Mouse (Mus musculus) thymus, postnatal 0 days (tissue): ENCODE measurements around the gene Slco1a5. TPM values are rescaled to one million over a fixed set of nuclear protein-coding genes. Genes with fewer than 3 reads are reported as not detected.
"Not testable (repeated sequence)": the region's sequence is repeated elsewhere in the genome, so short reads cannot be mapped to it uniquely, and the experiment has no call there.

Experiments
- DNase-seq: peaks from one replicate; pipeline ENCODE4 v3.0.0-alpha.2; 2015; ENCODE audit warnings: low spot score
- polyA plus RNA-seq: library from polyadenylated mRNA; unstranded; fragments of >200 nt; fragmentation: Nextera tagmentation; extraction: Ambion mirVana; gene quantifications from 2 replicates; pipeline ENCODE4 v1.2.1, GENCODE M21; 2015

The Slco1a5 gene
- 0.54 and 0.65 TPM in 2 replicates for polyA plus RNA-seq

GRCm38 (mm10) chr6:142322881-142323280 lies at the start of gene Slco1a5:
Gene Slco1a5 (minus strand): TSS chr6:142322981.
- no peak for DNase-seq

DNA sequence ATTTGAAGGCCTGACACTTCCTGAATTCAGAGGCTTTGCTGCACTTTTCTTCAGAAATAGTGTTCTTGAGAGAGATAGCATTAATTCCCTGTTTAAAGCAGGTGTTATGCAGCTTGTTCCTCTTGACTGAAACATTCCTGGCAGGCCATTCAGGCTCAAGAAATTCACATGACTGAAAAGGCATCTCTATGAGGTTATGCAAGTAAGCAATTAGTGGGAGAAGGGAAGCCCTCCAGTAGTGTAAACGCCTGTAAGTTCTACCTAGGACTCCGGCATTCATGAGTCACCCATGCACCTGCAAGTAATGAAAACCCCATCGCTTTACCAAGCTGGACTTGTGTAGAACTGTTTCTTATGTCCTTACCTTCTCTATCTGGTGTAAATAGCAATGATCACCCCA lies 46.8 kb upstream of the Slco1a5 start:
- DNase-seq: no peak

- no peak for DNase-seq
Observed at GRCm38 (mm10) chr6:142367565-142367964, 44.8 kb upstream of the Slco1a5 start.

DNA sequence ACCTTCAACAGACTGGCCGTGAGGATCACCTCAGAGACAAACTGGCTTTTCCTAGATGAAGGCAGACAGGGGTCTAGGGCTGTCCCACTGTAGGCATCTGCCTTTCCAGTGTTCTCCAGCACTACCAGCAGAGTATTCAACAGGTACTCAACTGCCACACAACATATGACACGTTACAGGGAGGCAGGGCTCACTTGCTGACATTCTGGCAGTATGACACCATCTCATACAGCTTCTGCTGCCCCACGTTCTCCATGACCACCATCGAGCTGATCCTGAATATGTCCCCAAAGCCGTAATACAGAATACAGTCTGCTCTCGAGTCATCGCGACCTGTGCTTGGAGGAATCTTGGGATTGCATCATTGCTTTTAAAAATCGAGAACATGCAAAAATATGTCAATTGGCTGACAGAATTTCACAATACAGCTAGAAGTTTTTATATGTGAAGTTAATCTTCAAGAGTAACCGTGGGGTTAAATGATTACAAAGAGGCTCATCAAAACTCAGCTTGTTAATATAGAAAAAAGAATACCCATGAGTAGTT lies 43.8 kb upstream of the Slco1a5 start:
- no peak for DNase-seq

GRCm38 (mm10) chr6:142365742-142366472 lies 43.1 kb upstream of the Slco1a5 start:
- no peak for DNase-seq

- peak; percentile 12 for DNase-seq
Observed at GRCm38 (mm10) chr6:142363019-142363576, 40.3 kb upstream of the Slco1a5 start.

GRCm38 (mm10) chr6:142362036-142362435 lies 39.3 kb upstream of the Slco1a5 start:
- no peak for DNase-seq

DNA sequence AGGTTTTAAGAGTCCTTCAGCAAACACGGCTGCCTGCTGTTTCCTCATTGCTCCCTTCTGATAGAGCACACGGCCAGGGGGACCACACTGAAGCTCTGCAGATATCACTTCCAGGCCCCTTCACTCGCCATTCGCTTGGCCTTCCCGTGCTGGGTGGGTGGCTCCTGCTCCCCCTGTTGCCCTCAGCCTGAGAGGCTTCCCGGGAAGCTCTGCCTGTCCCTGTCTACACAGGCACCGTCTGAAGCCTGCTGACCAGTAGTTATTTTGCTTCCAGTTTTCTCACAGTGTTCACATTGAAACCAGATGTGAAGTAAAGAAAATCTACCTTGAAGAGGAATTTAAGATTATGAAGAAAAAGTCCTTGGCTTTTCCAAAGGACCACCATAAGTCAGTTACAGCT lies 34.3 kb upstream of the Slco1a5 start:
- DNase-seq: no peak

DNA sequence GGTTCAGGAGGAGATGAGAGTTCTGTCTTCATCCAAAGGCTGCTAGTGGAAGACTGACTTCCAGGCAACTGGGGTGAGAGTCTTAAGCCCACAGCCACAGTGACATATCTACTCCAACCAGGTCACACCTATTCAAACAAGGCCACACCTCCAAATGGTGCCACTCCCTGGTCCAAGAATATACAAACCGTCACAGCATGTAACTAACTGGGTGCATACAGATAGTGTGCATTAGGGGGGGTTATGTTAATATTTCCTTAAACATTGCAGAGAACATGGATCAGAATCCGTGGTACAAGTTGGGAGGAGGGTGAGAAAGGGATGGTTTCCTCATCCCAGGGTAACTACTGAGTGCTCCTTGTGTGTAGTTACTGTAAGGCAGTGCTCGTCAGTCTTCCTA lies 29.3 kb upstream of the Slco1a5 start:
- DNase-seq: not testable (repeated sequence)

DNA sequence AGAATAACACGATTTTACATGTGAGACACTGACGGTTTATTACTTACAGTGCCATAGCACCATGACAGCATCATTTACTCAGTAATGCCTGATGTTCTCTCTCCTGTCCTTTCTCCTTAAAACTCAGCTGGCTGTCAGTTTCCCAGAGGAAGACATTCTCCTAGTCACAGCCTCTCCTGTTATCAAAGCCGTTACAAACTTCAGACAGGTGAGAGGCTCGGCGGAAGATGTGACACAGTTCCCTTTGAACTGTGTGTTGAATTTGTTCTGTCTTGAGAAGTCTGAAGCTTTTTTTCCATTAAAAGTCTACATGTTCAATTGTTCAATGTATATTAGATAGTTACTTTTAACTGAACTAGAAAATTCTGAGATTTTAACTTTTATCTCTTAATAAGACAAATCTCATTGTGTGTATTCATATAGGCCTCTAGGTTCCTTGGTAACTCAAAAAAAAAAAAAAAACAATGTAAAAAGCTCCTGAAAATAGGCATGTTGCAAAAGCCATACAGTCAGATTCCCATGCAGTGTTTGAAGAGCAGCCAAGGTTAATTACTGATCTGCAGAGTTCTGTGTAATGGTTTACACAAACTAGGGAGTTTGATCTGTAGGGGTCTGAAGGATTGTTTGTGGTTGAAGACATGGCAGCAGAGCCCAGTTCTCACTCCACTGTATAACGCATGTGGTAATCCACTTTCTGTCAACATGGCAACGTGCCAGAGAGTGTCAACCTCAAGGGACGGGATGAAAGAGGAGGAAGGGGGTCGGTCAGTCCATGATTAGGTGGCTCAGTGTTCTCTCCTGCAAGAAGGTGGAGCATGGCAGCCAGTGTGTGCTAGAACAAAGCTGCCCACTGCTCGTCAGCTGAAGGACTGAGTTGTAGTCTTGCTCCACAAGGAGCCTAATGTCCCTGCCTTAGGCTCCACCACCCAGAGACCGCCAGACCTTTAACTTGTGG lies 24.9 kb upstream of the Slco1a5 start:
- DNase-seq: no peak

GRCm38 (mm10) chr6:142346181-142347110 lies 23.7 kb upstream of the Slco1a5 start:
- DNase-seq: peak; percentile 20

GRCm38 (mm10) chr6:142345440-142346038 lies 22.8 kb upstream of the Slco1a5 start, which contains the start of gene Pyroxd1:
Gene Pyroxd1 (plus strand): TSS chr6:142345654.
- DNase-seq: peak; percentile 93

DNA sequence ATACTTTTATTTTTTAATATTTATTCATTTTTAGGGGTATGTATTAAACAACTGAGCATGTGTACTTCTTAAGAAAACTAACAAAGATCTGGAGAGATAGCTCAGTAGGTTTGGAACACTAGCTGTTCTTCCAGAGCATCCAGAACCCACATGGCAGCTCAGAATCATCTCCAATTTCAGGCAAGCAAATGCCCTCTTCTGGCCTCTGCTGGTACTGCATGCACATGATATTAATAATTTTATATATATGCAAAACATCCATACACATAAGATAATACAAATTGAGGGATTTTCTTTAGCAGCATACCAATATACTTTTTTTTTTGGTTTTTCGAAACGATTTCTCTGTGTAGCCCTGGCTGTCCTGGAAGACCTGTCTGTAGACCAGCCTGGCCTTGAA lies 20.8 kb upstream of the Slco1a5 start:
- peak; percentile 56 for DNase-seq

DNA sequence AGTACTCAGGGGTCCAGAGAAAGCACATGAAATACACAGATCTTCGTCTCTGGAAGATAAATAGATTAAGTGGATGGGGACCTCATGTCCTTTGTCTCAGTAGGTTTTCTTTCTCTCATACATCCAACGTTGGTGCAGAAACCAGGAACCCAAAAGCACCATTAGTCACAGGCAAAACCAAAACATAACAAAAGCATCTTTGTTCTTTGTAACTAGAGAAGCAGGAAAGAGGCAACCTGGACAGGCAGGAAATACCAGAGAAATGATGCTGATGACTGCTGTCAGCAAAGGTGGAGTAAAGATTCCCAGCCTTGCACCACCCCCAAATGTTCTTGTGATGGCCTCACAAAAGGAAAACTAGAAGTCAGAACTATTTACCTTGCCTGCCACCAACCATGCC lies 16.8 kb upstream of the Slco1a5 start:
- DNase-seq: no peak

DNA sequence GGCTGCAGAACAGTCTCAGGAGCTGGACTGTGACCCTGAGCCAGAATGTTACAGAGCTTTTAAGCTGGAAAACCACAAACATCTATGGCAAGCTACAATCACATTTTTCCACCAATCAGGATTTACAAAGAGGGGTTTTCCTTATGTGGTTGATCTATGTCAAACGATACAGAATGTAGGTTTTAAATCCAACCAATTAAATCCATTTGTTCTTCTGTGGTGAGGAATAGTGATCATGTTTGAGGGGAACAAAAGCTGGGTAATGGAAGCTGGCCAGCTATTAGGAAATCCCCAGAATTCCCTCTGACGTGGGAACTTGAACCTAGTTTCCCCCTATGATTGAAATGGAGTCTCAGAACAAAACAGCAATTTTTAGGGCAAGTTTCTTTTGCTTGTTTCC lies 16.2 kb upstream of the Slco1a5 start:
- no peak for DNase-seq

- DNase-seq: no peak
Observed at GRCm38 (mm10) chr6:142329201-142329600, 6.4 kb upstream of the Slco1a5 start.

DNA sequence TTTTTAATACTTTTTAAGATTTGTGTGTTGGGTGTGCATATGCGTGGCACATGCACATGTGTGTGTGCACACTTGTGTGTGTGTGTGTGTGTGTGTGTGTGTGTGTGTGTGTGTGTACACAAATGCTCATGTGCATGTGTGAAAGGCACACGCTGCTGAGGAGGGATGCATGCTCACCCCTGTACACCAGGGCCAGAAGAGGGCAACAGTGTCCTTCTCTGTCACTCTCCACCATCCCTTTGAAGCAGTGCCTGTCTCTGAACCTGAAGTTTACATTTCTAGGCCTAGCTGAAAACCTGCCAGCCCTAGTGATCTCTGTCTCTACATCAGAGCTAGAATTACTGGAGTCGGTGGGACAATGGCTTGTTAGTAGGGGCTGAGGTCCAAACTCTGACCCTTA lies 3.8 kb upstream of the Slco1a5 start:
- no peak for DNase-seq

DNA sequence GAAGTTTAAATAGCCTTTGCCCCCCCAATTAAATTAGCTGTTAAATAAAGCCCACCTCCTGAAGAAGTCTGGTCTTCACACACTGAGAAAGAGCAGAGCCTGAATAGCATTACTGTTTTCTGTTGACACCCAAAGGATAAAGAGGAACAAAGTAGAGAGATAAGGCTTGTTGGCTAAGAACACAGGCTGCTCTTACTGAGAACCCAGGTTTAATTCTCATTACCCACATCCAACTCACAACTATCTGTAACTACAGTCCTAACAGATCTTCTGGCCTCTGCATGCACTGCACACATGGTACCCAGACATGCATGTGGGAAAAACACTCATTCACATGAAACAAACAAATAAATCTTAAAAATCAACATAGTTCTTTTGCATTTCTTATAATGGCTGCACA lies 5.7 kb downstream of the Slco1a5 start:
- DNase-seq: no peak

GRCm38 (mm10) chr6:142314285-142314684 lies 8.5 kb downstream of the Slco1a5 start:
- no peak for DNase-seq

DNA sequence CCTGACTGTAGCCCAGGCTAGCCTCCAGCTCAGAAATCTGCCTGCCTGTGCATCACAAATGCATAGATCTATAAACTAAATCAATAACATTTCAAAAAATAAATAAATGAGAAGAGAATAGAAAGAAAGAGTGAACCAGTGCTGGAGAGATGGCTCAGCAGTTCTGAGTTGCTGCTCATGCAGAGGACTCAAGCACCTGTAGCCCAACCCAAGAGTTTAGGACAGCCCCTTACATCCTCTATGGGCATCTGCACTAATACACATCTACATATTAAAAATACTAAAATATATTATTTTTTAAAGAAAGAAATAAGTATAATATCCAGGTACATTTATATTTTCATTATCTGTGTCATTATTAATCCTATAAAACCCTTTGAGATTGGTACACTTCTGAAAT lies 17.7 kb downstream of the Slco1a5 start:
- no peak for DNase-seq
